In the genomic region with DNA sequence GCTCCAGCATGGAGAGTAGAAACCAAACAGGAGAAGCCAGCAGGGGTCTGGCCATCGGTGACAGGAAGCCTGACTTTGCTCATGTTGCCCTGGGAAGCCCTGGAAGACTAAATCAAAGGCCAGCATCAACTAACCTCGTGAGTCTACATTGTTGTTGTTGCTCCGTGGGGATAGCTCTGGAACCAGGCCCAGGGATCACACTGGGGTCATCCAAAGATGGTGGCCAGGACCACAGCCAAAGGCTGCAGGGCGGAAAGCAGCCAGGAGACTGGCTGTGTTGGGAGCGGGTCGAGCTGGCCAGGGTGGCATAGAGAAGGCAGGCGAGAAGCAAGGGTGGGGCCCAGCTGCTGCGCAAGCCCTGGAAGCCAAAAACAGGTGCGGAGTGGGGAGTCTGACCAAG, we compare ENCODE assay signal across 18 mouse cellular contexts.
DNase-seq lines count a peak whose midpoint lies in the region; ATAC-seq and TF ChIP-seq lines count a peak whose summit lies in the region.
"Had no signal": no experiment of that assay in that cellular context is flagged by ENCODE, and none has a peak within 500 bp of the region (broad histone marks: within the 10 kb centered on the region; RNA-seq: fewer than 3 reads in every experiment).

No protein-coding gene starts in this region.

- ATAC-seq in hindbrain, embryonic 16.5 days, result no peak
- ATAC-seq in midbrain, embryonic 15.5 days (replicated peaks), result no peak
- ATAC-seq in midbrain, postnatal 0 days (ENCODE audit: low FRiP score), result no peak
- ATAC-seq: forebrain, embryonic 14.5 days had no signal

- no peak overlapping the region for H3K4me3 ChIP-seq in hindbrain, embryonic 16.5 days (ENCODE audit: low read length)
- H3K4me3 ChIP-seq in hindbrain, embryonic 10.5 days, result no peak overlapping the region
- H3K4me3 ChIP-seq in midbrain, embryonic 15.5 days, result no peak overlapping the region
- H3K4me3 ChIP-seq in midbrain, postnatal 0 days (ENCODE audit: low read depth, low read length), result no peak overlapping the region
- H3K4me3 ChIP-seq: embryonic facial prominence, embryonic 15.5 days; erythroblast, embryonic 14.5 days; forebrain, embryonic 10.5 days; heart, embryonic 12.5 days had no signal

- no peaks in the 10 kb centered on the region for H3K9me3 ChIP-seq in hindbrain, embryonic 16.5 days (ENCODE audit: control insufficient read depth, low read length)
- no peaks in the 10 kb centered on the region for H3K9me3 ChIP-seq in hindbrain, embryonic 10.5 days
- H3K9me3 ChIP-seq in midbrain, embryonic 15.5 days, result no peaks in the 10 kb centered on the region
- no peaks in the 10 kb centered on the region for H3K9me3 ChIP-seq in midbrain, postnatal 0 days (ENCODE audit: low read length)
- H3K9me3 ChIP-seq: embryonic facial prominence, embryonic 15.5 days; forebrain, embryonic 10.5 days; heart, embryonic 12.5 days had no signal

- peak; percentile 54 to 68 for DNase-seq in cerebellum, postnatal 10 days
- DNase-seq in cerebellum, postnatal 25 days, result no peak
- no peak for DNase-seq in hindbrain, embryonic 10.5 days (ENCODE audit: low spot score)
- DNase-seq in lung, postnatal 10 days, result peak; percentile 9
- DNase-seq in lung, postnatal 4 days, result no peak
- DNase-seq in midbrain, postnatal 0 days (ENCODE audit: low spot score), result no peak
- DNase-seq: adrenal gland, postnatal 25 days; cerebellum, adult 18-20 months; cerebellum, adult 9-11 months; embryo, embryonic 11 days; gastrocnemius, postnatal 10 days had no signal

- H3K27ac ChIP-seq in hindbrain, embryonic 16.5 days (ENCODE audit: low read depth, low read length), result 0 out of 2 replicates have a peak overlapping the region, but pooled peaks have one; percentile 18
- no peak overlapping the region for H3K27ac ChIP-seq in hindbrain, embryonic 10.5 days
- H3K27ac ChIP-seq in midbrain, embryonic 15.5 days, result peak overlapping the region; percentile 0; the same call in 1 of the 2 replicates
- no peak overlapping the region for H3K27ac ChIP-seq in midbrain, postnatal 0 days (ENCODE audit: low read depth, low read length)
- H3K27ac ChIP-seq: embryonic facial prominence, embryonic 15.5 days; forebrain, embryonic 10.5 days had no signal

- H3K4me2 ChIP-seq in hindbrain, embryonic 16.5 days (ENCODE audit: low read length), result no peak overlapping the region
- no peak overlapping the region for H3K4me2 ChIP-seq in midbrain, embryonic 15.5 days
- H3K4me2 ChIP-seq in midbrain, postnatal 0 days (ENCODE audit: low read depth, low read length, poor library complexity, severe bottlenecking), result no peak overlapping the region
- H3K4me2 ChIP-seq: embryonic facial prominence, embryonic 15.5 days; heart, embryonic 12.5 days had no signal

- H3K27me3 ChIP-seq in hindbrain, embryonic 16.5 days (replicated peaks; ENCODE audit: control insufficient read depth, insufficient read depth, low read length), result no peaks in the 10 kb centered on the region
- H3K27me3 ChIP-seq in hindbrain, embryonic 10.5 days (ENCODE audit: insufficient read depth, poor library complexity, severe bottlenecking), result 0 out of 2 replicates have a peak, but pooled peaks cover 3% of the 10 kb centered on the region
- H3K27me3 ChIP-seq in midbrain, embryonic 15.5 days (replicated peaks), result no peaks in the 10 kb centered on the region
- no peaks in the 10 kb centered on the region for H3K27me3 ChIP-seq in midbrain, postnatal 0 days (ENCODE audit: insufficient read depth, low read length)
- H3K27me3 ChIP-seq: embryonic facial prominence, embryonic 15.5 days; heart, embryonic 12.5 days had no signal

- no peak overlapping the region for H3K9ac ChIP-seq in hindbrain, embryonic 16.5 days (ENCODE audit: low read depth, low read length)
- H3K9ac ChIP-seq in midbrain, embryonic 15.5 days, result no peak overlapping the region
- no peak overlapping the region for H3K9ac ChIP-seq in midbrain, postnatal 0 days (replicated peaks; ENCODE audit: low read length, poor library complexity, severe bottlenecking)
- H3K9ac ChIP-seq: embryonic facial prominence, embryonic 15.5 days; heart, embryonic 12.5 days had no signal

- H3K4me1 ChIP-seq in hindbrain, embryonic 16.5 days (ENCODE audit: control insufficient read depth, insufficient read depth, low read depth, low read length), result peaks cover 53% of the 10 kb centered on the region
- peaks cover 43% of the 10 kb centered on the region for H3K4me1 ChIP-seq in hindbrain, embryonic 10.5 days (replicated peaks)
- H3K4me1 ChIP-seq in midbrain, embryonic 15.5 days, result peaks cover 76% of the 10 kb centered on the region
- peaks cover 20% of the 10 kb centered on the region for H3K4me1 ChIP-seq in midbrain, postnatal 0 days (ENCODE audit: insufficient read depth, low read length)

- 63% methylated on average over 9 of the region's 9 CpGs for WGBS in hindbrain, embryonic 16.5 days
- WGBS in hindbrain, embryonic 10.5 days, result 81% methylated on average over 9 of the region's 9 CpGs
- 84% methylated on average over 9 of the region's 9 CpGs for WGBS in midbrain, embryonic 15.5 days
- WGBS in midbrain, postnatal 0 days, result 75% methylated on average over 9 of the region's 9 CpGs

- H3K36me3 ChIP-seq in hindbrain, embryonic 16.5 days (ENCODE audit: control insufficient read depth, insufficient read depth, low read length), result no peaks in the 10 kb centered on the region
- H3K36me3 ChIP-seq in hindbrain, embryonic 10.5 days, result 0 out of 2 replicates have a peak, but pooled peaks cover 26% of the 10 kb centered on the region
- H3K36me3 ChIP-seq in midbrain, embryonic 15.5 days (replicated peaks), result no peaks in the 10 kb centered on the region
- no peaks in the 10 kb centered on the region; the same call in 1 of the 2 replicates for H3K36me3 ChIP-seq in midbrain, postnatal 0 days (ENCODE audit: insufficient read depth, low read length)

- TF ChIP-seq CTCF in midbrain, postnatal 0 days (IDR thresholded peaks at IDR 0.05), result no peak

Comparison
In these comparisons a context has a peak if more than half of its experiments do, and no peak if none do; other contexts are left out.
1. DNase-seq: peak in cerebellum, postnatal 10 days (2 of 2) and lung, postnatal 10 days (single experiment); none in cerebellum, postnatal 25 days (0 of 2), hindbrain, embryonic 10.5 days (single experiment), lung, postnatal 4 days (0 of 2) and midbrain, postnatal 0 days (single experiment).
2. H3K27ac ChIP-seq: peak in hindbrain, embryonic 16.5 days (single experiment) and midbrain, embryonic 15.5 days (single experiment); none in hindbrain, embryonic 10.5 days (single experiment) and midbrain, postnatal 0 days (single experiment).